Mouse (Mus musculus): ENCODE measurements around the gene Me1.

Me1 gene

DNA sequence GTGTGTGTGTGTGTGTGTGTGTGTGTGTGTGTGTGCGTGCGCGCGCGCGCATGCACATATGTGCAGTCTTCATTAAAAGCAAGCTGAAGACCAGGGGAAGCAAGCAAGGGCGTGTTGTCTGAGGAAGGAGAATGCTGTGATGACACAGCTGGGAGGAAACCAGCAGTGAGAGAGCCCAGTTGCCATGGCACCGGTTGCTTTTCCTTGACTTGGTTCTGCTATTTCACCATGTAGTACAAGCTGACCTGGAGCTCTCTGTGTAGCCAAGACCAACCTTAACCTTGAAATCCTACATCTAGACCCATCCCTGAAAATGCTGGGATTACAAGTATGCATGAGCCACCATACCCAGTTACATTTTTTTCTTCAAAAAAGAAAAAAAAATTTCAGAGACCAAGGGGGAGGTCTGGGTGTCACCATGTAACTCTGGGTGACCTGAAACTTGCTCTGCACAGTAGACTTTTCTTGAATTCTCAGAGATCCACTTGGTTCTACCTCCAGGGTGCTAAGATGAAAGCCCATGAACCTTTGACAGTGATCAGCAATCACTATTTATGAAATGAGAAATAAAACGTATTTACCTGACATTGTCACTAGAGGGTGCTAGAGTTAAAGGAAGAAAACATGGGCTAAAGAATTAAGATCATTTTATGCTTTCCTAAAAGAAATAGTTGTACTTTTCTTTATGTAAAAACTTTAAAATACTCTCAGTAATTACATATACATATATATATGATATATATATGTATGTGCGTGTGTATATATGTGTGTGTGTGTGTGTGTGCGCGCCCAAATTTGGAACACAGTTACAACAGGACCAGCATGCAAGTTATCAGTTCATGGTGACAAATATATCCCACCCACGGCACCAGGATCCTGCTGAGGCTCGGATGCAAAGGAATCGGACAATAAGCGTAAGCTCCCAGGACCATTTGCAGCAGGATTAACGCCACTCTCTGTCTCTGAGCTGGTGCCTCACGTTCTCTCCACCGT lies 102.8 kb downstream of the Me1 start:
- DNase-seq, result peak; percentile 62

DNA sequence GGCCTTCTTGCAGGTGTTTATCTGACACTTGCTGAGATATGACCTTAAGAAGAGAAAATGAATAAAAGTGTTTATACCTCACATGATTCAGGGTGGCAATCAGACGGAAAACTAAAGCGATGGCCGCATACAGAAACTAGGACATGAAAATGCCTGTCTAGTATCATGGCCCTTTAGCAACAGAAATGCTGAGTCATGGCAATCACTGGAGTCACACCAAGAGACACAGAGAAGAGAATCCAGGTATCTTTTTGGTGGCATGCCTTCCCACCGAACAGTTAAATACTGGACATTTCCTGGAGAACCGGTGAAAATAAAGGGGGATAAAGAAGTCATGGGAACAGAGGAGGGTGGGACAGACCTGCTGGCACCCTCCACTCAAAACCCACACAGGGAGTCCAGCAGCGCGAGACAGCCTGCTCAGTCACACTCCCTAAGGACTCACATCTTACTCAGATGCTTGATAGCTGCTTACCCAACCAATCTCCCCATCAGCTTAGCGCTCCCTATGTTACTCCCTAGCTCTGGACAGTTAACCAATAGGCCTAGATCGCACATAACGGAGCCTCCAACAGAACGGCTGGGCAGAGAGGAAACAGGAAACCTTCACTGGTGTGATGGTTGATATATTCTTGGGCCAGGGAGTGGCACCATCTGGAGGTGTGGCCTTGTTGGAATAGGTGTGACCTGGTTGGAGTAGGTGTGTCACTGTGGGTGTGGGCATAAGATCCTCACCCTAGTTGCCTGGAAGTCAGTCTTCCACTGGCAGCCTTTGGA lies 108.5 kb downstream of the Me1 start:
- no peak for DNase-seq

DNA sequence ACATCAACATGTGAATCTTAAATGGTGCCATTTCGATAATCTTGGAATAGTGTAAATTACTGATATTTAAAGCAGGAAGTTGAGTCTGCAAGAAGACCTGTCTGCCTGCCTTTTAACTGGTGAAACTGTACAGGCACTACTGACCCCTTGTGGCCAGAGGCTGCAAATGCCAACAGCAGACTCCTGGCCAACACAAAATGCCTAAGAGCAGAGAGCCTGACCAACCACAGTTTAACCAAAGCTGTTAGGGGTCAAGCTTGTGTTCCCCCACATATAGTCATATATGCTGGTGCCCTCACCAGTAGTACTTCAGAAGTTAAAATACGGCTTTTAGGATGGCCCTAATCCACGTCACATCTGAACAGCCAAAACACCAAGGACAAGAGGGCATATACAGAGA lies 112.0 kb downstream of the Me1 start:
- DNase-seq, result peak; percentile 76

DNA sequence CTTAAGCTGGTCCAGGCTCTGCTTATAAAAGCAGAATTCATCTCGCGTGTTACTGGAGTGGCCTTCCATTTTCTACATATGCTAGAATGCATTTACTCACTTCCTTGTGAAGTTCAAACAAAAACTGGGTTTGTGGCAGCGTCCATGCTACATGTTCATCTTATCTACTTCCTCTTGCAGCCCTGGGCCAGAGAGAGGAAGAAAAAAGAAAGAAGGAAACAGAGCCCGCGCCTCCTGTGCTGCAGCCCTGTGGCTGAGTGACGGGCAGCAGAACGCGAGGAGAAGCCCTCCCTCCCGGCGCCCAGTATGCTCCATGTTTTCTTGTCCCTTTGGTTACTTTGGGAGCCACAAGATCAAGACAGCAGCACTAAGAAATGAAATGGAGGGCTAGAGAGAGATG lies 116.1 kb downstream of the Me1 start:
- no peak for DNase-seq

DNA sequence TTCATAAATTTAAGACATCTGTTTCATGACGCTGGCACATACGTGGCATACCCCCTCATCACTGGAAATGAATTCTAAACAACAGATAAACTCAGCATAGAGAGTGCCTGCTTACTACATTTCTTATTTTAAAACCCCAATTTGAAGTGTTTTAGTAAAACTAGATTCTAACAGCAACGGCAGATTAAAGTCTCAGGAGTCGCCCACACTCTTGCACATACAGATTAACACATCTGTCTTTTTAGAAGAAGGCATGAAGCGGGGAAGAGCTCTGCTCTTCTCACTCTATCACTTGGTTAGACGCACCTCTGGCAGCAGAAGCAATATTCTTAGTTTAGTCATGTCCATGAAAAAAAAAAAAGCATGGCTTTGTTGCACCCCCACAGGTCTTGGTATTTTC lies 120.6 kb downstream of the Me1 start:
- no peak for DNase-seq

DNA sequence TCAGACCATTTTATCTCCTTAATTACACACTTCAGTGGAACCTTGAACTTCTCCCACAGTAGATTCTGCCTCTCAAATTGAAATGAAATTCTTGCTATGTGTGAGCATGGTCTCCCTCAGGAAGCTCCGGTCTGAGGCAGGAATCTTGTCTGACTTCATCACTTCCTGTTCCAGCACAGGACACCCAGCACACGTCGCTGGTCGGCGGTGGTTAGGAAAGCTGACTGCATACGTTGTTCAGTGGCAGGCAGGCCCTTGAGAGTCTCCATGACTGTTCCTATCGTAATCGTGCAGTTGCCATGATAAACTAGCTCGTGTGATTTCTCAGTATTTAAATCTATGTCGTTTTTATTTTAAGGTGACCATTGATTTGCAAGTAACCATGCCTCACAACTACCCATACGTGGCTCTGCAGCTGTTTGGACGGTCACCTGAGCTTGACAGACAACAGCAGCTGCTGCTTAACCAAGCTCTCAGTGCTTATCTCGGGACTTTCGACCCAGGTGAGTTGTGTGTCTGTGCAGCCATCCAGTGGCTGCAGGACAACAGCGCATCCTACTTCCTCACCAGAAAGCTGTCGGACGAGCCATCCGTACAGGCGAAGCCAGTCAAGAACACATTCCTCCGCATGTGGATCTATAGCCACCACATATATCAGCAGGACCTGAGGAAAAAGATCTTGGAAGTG lies 122.0 kb downstream of the Me1 start:
- DNase-seq, result no peak

DNA sequence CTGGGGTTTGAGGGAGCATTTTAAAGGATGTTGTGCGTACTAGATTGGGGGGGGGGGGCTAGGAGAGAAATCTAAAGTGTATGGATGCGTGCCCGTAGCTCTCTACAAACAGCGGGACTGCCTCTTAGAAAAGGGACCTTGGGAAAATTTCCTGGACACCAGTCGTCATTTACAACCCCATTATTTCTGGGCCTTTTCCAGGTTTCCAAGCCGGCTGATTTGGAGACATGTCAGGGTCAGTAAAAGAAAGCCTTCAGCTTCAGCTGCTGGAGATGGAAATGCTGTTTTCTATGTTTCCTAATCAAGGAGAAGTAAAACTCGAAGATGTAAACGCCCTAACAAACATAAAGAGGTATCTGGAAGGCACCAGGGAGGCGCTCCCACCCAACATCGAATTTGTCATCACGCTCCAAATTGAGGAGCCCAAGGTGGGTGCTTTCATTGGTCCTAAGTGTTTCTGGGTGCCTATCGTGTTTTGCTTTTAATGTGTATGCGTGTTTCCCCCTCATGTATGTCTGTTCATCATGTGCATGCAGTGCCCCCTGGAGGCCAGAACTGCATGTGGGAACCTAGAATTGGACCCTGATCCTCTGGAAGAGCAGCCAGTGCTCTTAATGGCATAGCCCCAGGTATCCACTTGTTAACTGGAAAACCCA lies 123.0 kb downstream of the Me1 start:
- DNase-seq, result peak; percentile 88

DNA sequence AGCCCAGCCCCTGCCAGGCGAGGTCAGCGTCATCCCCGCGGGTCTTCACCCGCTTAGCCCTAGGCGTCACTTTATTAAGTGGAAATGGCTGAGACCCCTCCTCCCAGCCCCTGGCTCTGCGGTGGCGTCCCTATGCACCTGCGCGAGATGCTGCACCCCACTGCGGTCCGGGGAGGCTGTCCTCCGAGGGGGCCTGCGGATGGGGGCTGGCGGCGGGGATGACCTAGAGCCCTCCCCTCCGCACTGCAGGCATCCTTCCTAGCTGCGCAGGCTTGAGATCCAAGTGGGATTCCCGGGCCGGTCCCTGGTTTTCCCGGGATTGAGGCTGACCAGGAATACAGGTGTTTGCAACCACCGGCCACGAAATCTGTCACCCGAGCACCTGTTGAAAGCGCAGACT lies 123.6 kb downstream of the Me1 start:
- DNase-seq, result no peak

DNA sequence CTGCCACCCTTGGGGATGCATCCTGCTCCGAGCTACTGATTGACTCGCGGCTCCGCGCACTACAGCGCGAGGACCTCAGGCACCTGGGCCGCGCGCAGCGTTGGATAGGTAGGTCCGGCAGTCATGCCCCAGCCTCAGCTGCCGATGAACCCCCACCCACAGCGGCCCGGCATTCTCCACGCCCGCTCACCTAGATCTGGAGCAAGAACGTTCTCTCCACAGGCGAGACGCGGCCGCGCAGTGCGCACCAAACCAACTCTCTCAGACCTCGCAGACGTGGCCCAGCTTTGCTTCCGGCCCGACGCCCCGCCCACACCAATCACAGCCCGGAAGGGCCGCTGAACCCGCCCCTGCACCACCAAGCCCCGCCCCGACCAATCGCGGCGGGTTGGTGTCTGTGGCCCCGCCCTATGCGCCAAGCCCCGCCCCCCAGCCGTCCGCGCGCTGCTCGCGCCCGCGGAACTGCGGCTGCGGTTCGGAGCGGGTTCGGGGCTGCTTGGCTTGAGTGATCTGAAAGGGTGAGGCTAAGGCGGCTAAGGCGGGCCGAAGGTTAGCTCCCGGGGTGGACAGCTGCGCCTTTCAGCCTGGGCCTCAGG lies 124.1 kb downstream of the Me1 start, which contains the start of the genes Pgm3 and Rwdd2a:
Pgm3 (minus strand) TSS at position 303 of the 596 bp plus-strand sequence.
Rwdd2a (plus strand) TSS at position 452 of the 596 bp plus-strand sequence.
- DNase-seq, result peak; percentile 96

DNA sequence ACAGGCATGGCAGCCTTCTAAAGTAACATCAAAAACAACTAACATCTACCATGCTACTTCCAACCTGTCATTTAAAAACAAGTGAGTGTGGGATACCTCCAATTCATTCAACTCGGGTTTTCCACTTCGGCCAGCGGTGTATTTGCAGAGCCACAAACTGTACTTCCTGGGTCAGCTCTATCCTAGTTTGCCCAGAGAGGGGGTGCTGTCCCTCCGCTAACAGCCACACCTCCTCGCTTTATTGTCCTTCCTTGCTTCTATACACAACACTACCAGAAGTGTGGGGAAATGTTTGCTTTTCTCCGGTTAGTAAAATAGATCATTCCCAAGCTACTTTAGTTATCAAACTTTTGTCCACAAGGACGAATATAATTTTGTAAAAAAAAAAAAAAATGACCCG lies 124.8 kb downstream of the Me1 start:
- DNase-seq, result peak; percentile 12

DNA sequence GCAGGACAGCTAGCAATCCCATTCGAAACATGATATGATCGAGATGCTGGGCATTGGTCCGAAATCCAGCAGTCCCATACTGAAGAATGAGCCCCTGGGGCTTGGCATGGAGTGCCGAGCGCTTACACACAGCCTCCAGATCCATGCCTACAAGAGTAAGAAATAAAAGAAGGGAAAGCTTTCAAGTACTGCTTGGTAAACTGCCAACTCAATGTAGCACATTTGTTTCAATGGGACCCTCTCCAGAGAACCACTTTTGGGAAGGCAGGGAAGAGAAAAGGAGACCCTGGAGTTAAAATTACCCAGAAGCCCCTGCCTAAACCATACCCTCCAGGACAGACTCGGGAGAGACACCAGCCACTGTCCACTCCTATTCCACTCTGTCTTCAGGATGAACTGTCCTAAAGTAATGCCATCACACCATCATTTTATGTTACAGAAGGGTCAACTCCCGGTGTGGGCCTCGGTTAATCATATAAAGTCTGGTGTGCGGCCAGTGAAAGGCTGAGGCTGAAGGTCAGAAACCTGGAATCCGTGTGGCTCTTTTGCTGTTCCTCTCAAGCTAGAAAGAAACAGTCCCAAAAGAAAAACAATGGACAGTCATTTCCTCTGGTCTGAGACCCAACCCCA lies 125.4 kb downstream of the Me1 start:
- DNase-seq, result no peak

DNA sequence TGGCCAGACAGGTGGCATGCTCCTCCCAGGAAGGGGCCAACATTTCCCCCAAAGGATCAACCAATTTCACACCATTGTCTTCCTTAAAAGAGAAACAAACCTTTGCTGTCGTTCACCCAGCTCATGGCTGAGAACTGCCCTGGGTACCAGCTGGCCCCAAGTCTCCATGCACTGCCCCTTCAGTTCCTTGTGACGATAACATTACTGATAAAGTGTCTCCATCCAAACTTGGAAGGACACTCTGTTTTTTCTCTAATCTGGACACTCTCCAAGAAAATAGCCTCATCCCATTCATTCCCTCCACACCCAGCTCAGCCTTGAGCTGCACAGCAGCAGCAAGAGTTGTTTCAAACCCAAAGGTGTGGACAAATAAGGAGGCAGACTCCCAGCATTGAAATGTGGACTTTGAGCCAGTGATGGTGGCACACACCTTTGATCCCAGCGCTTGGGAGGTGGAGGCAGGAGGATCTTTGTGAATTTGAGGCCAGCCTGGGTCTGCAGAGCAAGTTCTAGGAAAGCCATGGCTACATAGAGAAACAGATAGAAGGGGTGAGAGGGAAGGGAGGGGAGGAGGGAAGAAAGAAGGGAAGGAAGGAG lies 126.3 kb downstream of the Me1 start:
- DNase-seq, result no peak

DNA sequence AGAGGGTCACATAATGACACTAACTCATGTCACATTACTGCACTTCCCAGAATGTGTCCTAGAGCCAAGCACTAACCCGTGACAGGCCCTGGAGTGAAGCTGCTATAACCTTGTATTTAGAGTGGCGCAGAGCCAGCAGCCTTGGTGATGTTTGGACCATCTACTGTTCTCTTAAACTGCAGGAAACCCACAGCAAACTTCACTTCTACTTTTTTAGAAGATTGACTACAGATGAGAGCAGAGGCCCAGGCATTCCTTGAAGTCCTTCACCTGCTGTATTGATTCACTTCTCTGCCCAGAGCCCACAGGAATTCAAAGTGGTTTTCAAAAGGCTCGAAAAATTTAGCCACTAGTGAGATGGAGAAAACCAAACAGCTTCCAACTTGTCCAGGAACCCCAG lies 135.2 kb downstream of the Me1 start:
- DNase-seq, result no peak

DNA sequence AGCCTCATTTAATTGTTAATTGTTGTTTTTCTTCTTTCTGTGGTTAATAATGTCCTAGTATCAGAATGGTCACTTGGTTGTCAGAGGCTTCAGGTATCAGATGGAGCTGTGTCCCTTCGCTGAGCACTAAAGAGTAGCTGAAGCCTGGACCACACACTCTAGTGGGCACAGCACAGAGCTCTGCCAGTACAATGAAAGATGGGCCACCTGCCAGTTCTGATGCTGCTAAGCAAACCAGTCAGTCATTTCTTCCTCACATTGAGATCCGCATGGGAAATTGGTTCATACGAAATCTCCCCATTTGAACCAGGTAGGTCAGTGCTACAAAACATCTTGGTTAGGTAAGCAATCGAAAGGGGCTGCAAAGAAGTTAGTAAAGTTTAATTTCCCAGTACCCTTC lies 141.1 kb downstream of the Me1 start:
- DNase-seq, result no peak

DNA sequence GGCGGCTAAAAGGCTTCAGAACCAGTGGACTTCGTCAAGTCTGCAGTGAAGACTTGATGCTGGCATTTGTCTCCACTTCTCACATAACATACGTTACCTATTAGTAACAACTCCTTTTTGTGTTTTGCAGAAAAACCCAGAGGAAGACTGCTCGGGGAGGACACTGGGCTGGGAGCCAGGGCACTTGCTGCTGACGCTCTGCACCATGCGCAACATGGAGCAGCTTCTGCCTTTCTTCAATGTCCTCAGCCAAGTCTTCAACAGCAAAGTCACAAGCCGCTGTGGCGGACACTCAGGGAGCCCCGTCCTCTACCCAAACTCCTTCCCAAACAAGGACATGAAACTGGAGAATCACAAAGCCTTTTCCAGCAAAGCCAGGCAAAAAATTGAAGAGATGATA lies 141.9 kb downstream of the Me1 start:
- no peak for DNase-seq

DNA sequence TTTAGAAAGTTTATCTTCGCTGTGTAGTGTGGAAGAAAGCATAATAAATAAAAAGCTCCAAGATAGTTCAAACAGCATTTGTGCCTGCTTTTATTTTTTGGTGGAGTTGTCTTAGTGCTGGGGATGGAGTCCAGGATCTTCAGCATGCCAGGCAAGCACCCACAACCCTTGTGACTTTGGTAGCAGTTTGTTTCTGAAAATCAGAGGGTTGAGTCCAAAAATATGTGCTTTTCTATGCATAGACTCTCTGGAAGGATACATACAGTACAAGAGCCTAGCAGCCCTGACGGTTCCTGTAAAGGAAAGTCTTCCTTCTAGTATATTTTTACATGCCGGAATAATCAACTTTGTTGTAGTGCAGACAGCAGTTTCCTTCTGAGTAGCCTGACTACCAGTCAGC lies 145.0 kb downstream of the Me1 start:
- DNase-seq, result no peak

DNA sequence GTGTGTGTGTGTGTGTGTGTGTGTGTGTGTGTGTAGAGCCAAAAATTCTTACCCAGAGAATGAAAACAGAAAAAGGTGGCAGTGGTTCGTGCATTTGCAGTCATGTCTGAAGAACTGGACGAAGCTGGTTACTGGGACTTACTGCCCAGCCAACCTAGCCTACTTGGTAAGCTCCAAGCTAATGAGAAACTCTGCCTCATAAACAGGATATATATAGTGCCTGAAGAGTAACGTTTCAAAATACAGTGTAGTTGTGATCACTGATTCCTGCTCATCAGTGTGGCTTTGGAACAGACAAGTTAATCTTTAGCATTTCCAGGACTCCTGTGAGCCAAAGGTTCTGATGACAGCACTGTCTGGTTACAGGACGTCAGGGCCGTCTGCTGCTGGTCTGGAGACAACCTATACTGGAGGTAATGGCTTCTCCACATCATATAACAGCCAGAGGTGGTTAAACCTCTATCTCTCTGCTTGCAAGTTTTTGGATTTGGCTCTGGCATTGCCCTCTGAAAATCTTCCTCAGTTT lies 146.1 kb downstream of the Me1 start:
- no peak for DNase-seq

DNA sequence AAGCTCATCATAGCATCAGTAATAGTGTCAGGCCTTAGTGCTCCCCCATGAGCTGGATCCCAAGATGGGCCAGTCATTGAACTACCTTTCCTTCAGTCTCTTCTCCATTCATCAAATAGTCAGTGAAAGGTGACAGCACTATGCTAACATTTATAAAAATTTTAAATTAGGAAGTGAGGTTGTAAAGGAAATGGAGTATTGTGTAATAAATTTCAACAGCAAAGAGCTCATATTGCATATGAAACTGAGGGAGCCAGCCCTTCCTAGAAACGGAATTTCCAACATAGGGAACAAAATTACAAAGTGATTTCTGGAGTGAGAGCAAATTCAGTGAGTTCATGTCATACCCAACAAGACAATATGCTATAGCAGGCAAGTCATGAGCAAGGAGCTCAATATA lies 151.2 kb downstream of the Me1 start:
- no peak for DNase-seq

DNA sequence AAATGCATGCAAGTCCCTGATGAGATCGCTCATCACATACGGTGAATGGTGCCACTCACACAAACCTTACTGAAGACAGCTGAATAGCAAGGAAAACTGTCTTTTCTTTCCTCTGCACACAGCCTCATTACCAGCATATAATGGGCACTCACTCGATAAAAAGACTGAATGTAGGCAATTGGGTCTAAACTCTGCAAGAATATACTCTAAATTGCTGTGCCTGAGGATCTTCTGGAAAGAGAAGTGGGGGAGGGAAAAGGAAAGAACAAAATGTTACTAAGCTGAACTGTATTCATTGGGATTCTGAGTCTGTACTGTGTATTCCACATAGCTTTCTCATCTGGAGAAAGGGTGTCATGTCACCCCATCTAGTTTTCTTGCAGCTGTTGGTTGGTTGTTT lies 152.3 kb downstream of the Me1 start:
- no peak for DNase-seq

DNA sequence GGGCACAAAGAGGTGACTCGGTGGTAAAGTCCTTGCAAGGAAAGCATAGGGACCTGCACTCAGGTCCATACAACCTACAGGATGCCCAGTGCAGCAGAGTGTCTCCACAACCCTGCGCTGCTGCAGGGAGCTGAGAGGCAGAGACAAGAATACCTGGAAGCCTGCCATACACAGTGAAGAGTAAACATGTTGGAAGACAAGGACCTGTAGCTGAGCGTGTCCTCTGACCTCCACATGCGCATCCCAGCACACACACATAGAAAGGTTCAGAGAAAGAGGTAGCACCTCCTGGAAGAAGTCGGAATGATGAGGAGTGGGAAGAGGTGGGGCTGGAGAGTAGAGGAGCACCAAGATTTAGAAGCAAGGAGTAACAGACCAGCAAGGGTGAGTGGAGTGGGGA lies 161.7 kb downstream of the Me1 start:
- no peak for DNase-seq
